Comparison of ENCODE assay signal across 16 mouse cellular contexts in the genomic region with DNA sequence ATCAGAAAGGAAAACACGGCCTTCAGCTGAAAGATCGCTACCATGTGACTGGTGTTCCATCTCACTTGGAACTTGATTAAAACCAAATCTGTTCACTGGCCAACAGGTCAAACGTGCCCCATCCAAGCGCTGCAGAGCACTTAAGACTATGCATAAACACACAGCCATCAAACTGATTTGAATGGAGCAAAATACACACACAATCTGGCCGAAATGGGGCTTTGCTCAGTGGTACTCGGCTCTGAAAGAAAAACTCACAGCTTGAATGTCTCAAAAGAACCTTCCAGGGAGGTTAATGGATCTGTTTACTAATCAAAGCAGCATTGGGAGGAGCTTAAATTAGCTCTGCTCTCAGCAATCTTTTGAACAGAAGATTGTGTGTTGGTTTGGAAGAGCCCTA.
DNase-seq lines count a peak whose midpoint lies in the region; ATAC-seq and TF ChIP-seq lines count a peak whose summit lies in the region.
"Had no signal": no experiment of that assay in that cellular context is flagged by ENCODE, and none has a peak within 500 bp of the region (broad histone marks: within the 10 kb centered on the region; RNA-seq: fewer than 3 reads in every experiment).

No protein-coding gene starts in this region.

- ATAC-seq in hindbrain, embryonic 13.5 days (ENCODE audit: low FRiP score): no peak
- ATAC-seq in hindbrain, embryonic 11.5 days (ENCODE audit: low FRiP score): no peak
- peak; percentile 85; the same call in 1 of the 2 replicates for ATAC-seq in lung, embryonic 15.5 days (ENCODE audit: borderline replicate concordance, extremely low read depth, low FRiP score, low TSS enrichment)
- ATAC-seq in intestine, embryonic 16.5 days: peak; percentile 53; the same call in 1 of the 2 replicates
- ATAC-seq: liver, embryonic 12.5 days; Patski had no signal

- no peaks in the 10 kb centered on the region for H3K36me3 ChIP-seq in hindbrain, embryonic 13.5 days
- H3K36me3 ChIP-seq in hindbrain, embryonic 11.5 days (ENCODE audit: control insufficient read depth, insufficient read depth, low read length): no peaks in the 10 kb centered on the region
- H3K36me3 ChIP-seq in lung, embryonic 15.5 days: no peaks in the 10 kb centered on the region
- H3K36me3 ChIP-seq in intestine, embryonic 16.5 days (ENCODE audit: control insufficient read depth, insufficient read depth, low read length): no peaks in the 10 kb centered on the region
- H3K36me3 ChIP-seq: embryonic facial prominence, embryonic 15.5 days; liver, embryonic 12.5 days had no signal

- no peak overlapping the region for H3K4me3 ChIP-seq in hindbrain, embryonic 13.5 days
- no peak overlapping the region for H3K4me3 ChIP-seq in hindbrain, embryonic 11.5 days (ENCODE audit: low read depth, low read length)
- H3K4me3 ChIP-seq in lung, embryonic 15.5 days: no peak overlapping the region
- H3K4me3 ChIP-seq in lung, adult 2 months (replicated peaks; ENCODE audit: extremely low read depth, low read depth, low read length): no peak overlapping the region
- no peak overlapping the region for H3K4me3 ChIP-seq in intestine, embryonic 16.5 days (ENCODE audit: low read length)
- H3K4me3 ChIP-seq in layer of hippocampus, adult 2 months: no peak overlapping the region
- H3K4me3 ChIP-seq: embryonic facial prominence, embryonic 15.5 days; liver, embryonic 12.5 days; myocyte had no signal

- H3K27ac ChIP-seq in hindbrain, embryonic 13.5 days: peak overlapping the region; percentile 18; the same call in 1 of the 2 replicates
- H3K27ac ChIP-seq in hindbrain, embryonic 11.5 days (ENCODE audit: low read depth, low read length): no peak overlapping the region
- H3K27ac ChIP-seq in lung, embryonic 15.5 days: peak overlapping the region; percentile 65
- H3K27ac ChIP-seq in intestine, embryonic 16.5 days (ENCODE audit: low read length): no peak overlapping the region
- H3K27ac ChIP-seq in layer of hippocampus, adult 2 months: no peak overlapping the region
- H3K27ac ChIP-seq: embryonic facial prominence, embryonic 15.5 days; liver, embryonic 12.5 days had no signal

- WGBS in hindbrain, embryonic 13.5 days: 48% methylated on average over 6 of the region's 6 CpGs
- WGBS in hindbrain, embryonic 11.5 days: 48% methylated on average over 6 of the region's 6 CpGs
- 25% methylated on average over 6 of the region's 6 CpGs for WGBS in lung, embryonic 15.5 days
- WGBS in lung, adult 2 months: 56% methylated on average over 6 of the region's 6 CpGs
- WGBS in intestine, embryonic 16.5 days: 36% methylated on average over 6 of the region's 6 CpGs

- DNase-seq in hindbrain, embryonic 11.5 days (ENCODE audit: low spot score): no peak
- no peak for DNase-seq in lung, adult 2 months
- no peak for DNase-seq in gastrocnemius, adult 8-10 months (ENCODE audit: low spot score in 2 of 2)
- no peak for DNase-seq in layer of hippocampus, adult 2 months (ENCODE audit: low spot score in 2 of 2)
- DNase-seq: adrenal gland, adult 2 months; cerebellum, adult 9-11 months; right cerebral cortex, postnatal 14 days; thymus, postnatal 25 days had no signal

- H3K4me1 ChIP-seq in hindbrain, embryonic 13.5 days (replicated peaks): peaks cover 27% of the 10 kb centered on the region
- H3K4me1 ChIP-seq in hindbrain, embryonic 11.5 days (replicated peaks; ENCODE audit: control insufficient read depth, insufficient read depth, low read length): no peaks in the 10 kb centered on the region
- H3K4me1 ChIP-seq in lung, embryonic 15.5 days: peaks cover 21% of the 10 kb centered on the region
- H3K4me1 ChIP-seq in lung, adult 2 months (ENCODE audit: control insufficient read depth, insufficient read depth, low read length): no peaks in the 10 kb centered on the region
- peaks cover 5% of the 10 kb centered on the region; the same call in 1 of the 2 replicates for H3K4me1 ChIP-seq in intestine, embryonic 16.5 days (ENCODE audit: control insufficient read depth, insufficient read depth, low read length)
- H3K4me1 ChIP-seq: liver, embryonic 12.5 days had no signal

- no peak for TF ChIP-seq POLR2A in lung, adult 2 months (IDR thresholded peaks at IDR 0.05; ENCODE audit: borderline replicate concordance, extremely low read depth, low read depth, low read length)

- no peaks in the 10 kb centered on the region for H3K9me3 ChIP-seq in hindbrain, embryonic 13.5 days
- H3K9me3 ChIP-seq in hindbrain, embryonic 11.5 days (ENCODE audit: control insufficient read depth, low read length): no peaks in the 10 kb centered on the region
- H3K9me3 ChIP-seq in lung, embryonic 15.5 days: no peaks in the 10 kb centered on the region
- no peaks in the 10 kb centered on the region for H3K9me3 ChIP-seq in intestine, embryonic 16.5 days (ENCODE audit: control insufficient read depth, low read length)
- H3K9me3 ChIP-seq: embryonic facial prominence, embryonic 15.5 days; liver, embryonic 12.5 days had no signal

- no peak overlapping the region for H3K9ac ChIP-seq in hindbrain, embryonic 13.5 days
- no peak overlapping the region for H3K9ac ChIP-seq in hindbrain, embryonic 11.5 days (ENCODE audit: low read depth, low read length)
- H3K9ac ChIP-seq in lung, embryonic 15.5 days: no peak overlapping the region
- no peak overlapping the region for H3K9ac ChIP-seq in intestine, embryonic 16.5 days (ENCODE audit: low read depth, low read length)
- H3K9ac ChIP-seq: embryonic facial prominence, embryonic 15.5 days; liver, embryonic 12.5 days had no signal

- no peak for TF ChIP-seq CTCF in lung, adult 2 months (IDR thresholded peaks at IDR 0.05; ENCODE audit: insufficient read depth, low read length)
- no peak for TF ChIP-seq CTCF in layer of hippocampus, adult 2 months (conservative IDR thresholded peaks at IDR 0.05)

- no peaks in the 10 kb centered on the region for H3K27me3 ChIP-seq in hindbrain, embryonic 13.5 days
- H3K27me3 ChIP-seq in hindbrain, embryonic 11.5 days (ENCODE audit: control insufficient read depth, insufficient read depth, low read length): no peaks in the 10 kb centered on the region
- H3K27me3 ChIP-seq in lung, embryonic 15.5 days: no peaks in the 10 kb centered on the region
- no peaks in the 10 kb centered on the region for H3K27me3 ChIP-seq in intestine, embryonic 16.5 days (replicated peaks; ENCODE audit: control insufficient read depth, insufficient read depth, low read length)
- H3K27me3 ChIP-seq: CH12.LX; embryonic facial prominence, embryonic 15.5 days; Patski had no signal

- no peak overlapping the region for H3K4me2 ChIP-seq in hindbrain, embryonic 13.5 days
- H3K4me2 ChIP-seq in hindbrain, embryonic 11.5 days (replicated peaks; ENCODE audit: low read depth, low read length): no peak overlapping the region
- H3K4me2 ChIP-seq in lung, embryonic 15.5 days: no peak overlapping the region
- H3K4me2 ChIP-seq in intestine, embryonic 16.5 days (ENCODE audit: low read depth, low read length): no peak overlapping the region
- H3K4me2 ChIP-seq: embryonic facial prominence, embryonic 15.5 days; liver, embryonic 12.5 days had no signal

Comparison
In these comparisons a context has a peak if more than half of its experiments do, and no peak if none do; other contexts are left out.
1. H3K27ac ChIP-seq: peak in hindbrain, embryonic 13.5 days (single experiment) and lung, embryonic 15.5 days (single experiment); none in hindbrain, embryonic 11.5 days (single experiment), intestine, embryonic 16.5 days (single experiment) and layer of hippocampus, adult 2 months (single experiment).
2. ATAC-seq: peak in lung, embryonic 15.5 days (single experiment) and intestine, embryonic 16.5 days (single experiment); none in hindbrain, embryonic 13.5 days (single experiment) and hindbrain, embryonic 11.5 days (single experiment).